Mouse (Mus musculus): ENCODE data around the gene Cox8c. TPM values are rescaled to one million over a fixed set of nuclear protein-coding genes. Genes with fewer than 3 reads are reported as not detected.

Cox8c gene
- polyA plus RNA-seq, 1 experiment from 2014 or later: not detected

- under 1% methylated on average over 48 of the region's 48 CpGs for WGBS
- no peak within 1 kb of the TSS for H3K27ac ChIP-seq (ENCODE audit: low read length)
- peaks cover 9% of the 10 kb centered on the region; the same call in 1 of the 2 replicates for H3K27me3 ChIP-seq (ENCODE audit: control insufficient read depth, insufficient read depth, low read length)
- H3K36me3 ChIP-seq (ENCODE audit: control insufficient read depth, insufficient read depth, low read length): no peaks in the 10 kb centered on the region
- H3K4me3 ChIP-seq (replicated peaks; ENCODE audit: low read length): peak within 1 kb of the TSS; percentile 50
- no peaks in the 10 kb centered on the region for H3K9me3 ChIP-seq (replicated peaks; ENCODE audit: control insufficient read depth, low read length)
- ATAC-seq (ENCODE audit: insufficient read depth, low FRiP score): peak; percentile 77
- peak within 1 kb of the TSS; percentile 96 for H3K4me2 ChIP-seq (ENCODE audit: low read depth, low read length)
- peak within 1 kb of the TSS; percentile 57; the same call in 1 of the 2 replicates for H3K9ac ChIP-seq (ENCODE audit: low read length)
- H3K4me1 ChIP-seq (ENCODE audit: control insufficient read depth, insufficient read depth, low read length): peaks cover 9% of the 10 kb centered on the region
These were observed 49.8 kb downstream of the Cox8c start, which contains the start of gene Unc79 for GRCm38 (mm10) chr12:102948778-102949394. Unc79 (plus strand) TSS chr12:102948859.

DNA sequence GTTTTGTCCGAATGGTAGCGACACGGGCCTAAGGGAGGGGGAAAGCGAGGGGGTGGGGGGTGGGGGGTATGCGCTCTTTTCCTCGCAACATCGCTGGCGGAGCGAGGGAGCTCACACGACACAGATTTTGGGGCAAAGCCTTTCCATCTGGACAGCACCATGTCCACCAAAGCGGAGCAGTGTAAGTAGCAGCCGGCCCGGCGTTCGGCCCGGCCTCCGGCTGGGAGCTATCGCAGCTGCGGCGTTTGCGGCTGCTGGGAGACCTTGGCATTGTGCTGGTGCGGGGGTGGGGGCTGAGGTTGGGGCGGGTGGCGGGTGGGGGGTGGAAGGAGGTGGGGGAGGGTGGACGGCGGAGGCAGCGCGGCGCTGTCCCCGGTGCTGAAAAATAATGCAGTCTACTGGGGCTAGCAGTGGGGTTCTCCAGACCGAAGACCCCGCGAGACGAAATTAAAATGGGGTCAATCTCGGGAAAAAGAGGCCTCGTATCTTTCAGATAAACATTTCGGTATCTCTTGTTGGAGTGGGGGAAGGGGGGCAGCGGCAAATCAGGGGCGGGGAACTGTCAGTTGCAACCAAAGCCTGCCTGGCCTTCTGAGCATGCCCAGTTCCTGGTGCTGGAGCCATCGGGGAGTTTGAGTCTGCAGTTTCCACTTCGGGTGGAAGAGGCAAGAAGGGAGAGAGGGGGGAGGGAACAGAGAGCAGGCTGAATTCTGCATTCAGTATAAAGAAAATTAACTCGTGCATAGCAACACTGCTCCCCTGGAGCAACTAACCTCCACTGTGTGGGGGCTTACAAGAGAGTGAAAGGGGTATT lies 50.5 kb downstream of the Cox8c start:
- Histone ChIP-seq H3K9ac (ENCODE audit: low read length) (no peak overlapping the region; the same call in 1 of the 2 replicates), H3K4me3 (replicated peaks; ENCODE audit: low read length) (peak overlapping the region; percentile 50), H3K4me2 (ENCODE audit: low read depth, low read length) (peak overlapping the region; percentile 96), H3K27me3 (ENCODE audit: control insufficient read depth, insufficient read depth, low read length) (peaks cover 9% of the 10 kb centered on the region; the same call in 1 of the 2 replicates), H3K9me3 (replicated peaks; ENCODE audit: control insufficient read depth, low read length) (no peaks in the 10 kb centered on the region), H3K27ac (ENCODE audit: low read length) (no peak overlapping the region), H3K4me1 (ENCODE audit: control insufficient read depth, insufficient read depth, low read length) (peaks cover 9% of the 10 kb centered on the region), H3K36me3 (ENCODE audit: control insufficient read depth, insufficient read depth, low read length) (no peaks in the 10 kb centered on the region)
- ATAC-seq (ENCODE audit: insufficient read depth, low FRiP score): peak; percentile 80; the same call in 1 of the 2 replicates
- WGBS: under 1% methylated on average over 42 of the region's 42 CpGs

Other genes starting within 250 kb of the Cox8c start
- gene Itpk1, start 194.4 kb upstream of the Cox8c start, polyA plus RNA-seq (2015; fragmentation: Nextera tagmentation; extraction: Ambion mirVana): 21.9 and 22.6 TPM in 2 replicates
- gene Moap1, start 155.7 kb upstream of the Cox8c start, polyA plus RNA-seq (2015; fragmentation: Nextera tagmentation; extraction: Ambion mirVana): 19.8 and 22.9 TPM in 2 replicates
- gene Tmem251, start 155.6 kb upstream of the Cox8c start, polyA plus RNA-seq (2015; fragmentation: Nextera tagmentation; extraction: Ambion mirVana): 8.4 and 9.6 TPM in 2 replicates
- gene Gm28051, start 141.6 kb upstream of the Cox8c start, polyA plus RNA-seq (2015; fragmentation: Nextera tagmentation; extraction: Ambion mirVana): not detected in 2 replicates
- gene Gon7, start 141.5 kb upstream of the Cox8c start, polyA plus RNA-seq (2015; fragmentation: Nextera tagmentation; extraction: Ambion mirVana): 22.3 and 25.1 TPM in 2 replicates
- gene Ubr7, start 141.3 kb upstream of the Cox8c start, polyA plus RNA-seq (2015; fragmentation: Nextera tagmentation; extraction: Ambion mirVana): 34.7 and 36.3 TPM in 2 replicates
- 19.6 and 20.6 TPM in 2 replicates for gene Gm20604, start 140.6 kb upstream of the Cox8c start, polyA plus RNA-seq (2015; fragmentation: Nextera tagmentation; extraction: Ambion mirVana)
- gene Btbd7, start 20.8 kb upstream of the Cox8c start, polyA plus RNA-seq (2015; fragmentation: Nextera tagmentation; extraction: Ambion mirVana): 15.0 and 16.6 TPM in 2 replicates
- 0.34 and 0.57 TPM in 2 replicates for gene Unc79, start 49.5 kb downstream of the Cox8c start, polyA plus RNA-seq (2015; fragmentation: Nextera tagmentation; extraction: Ambion mirVana)